8 mouse cellular contexts compared by ENCODE assay signal in genomic region chr8:94916311-94916959, GRCm38 (mm10). TPM values are rescaled to one million over a fixed set of nuclear protein-coding genes. Genes with fewer than 3 reads are reported as not detected.
DNase-seq lines count a peak whose midpoint lies in the region; ATAC-seq and TF ChIP-seq lines count a peak whose summit lies in the region.

No protein-coding gene starts in this region.

- H3K36me3 ChIP-seq in lung, embryonic 14.5 days (ENCODE audit: insufficient read depth), result peaks cover 17% of the 10 kb centered on the region
- peaks cover 13% of the 10 kb centered on the region for H3K36me3 ChIP-seq in embryonic facial prominence, embryonic 15.5 days
- peaks cover 19% of the 10 kb centered on the region for H3K36me3 ChIP-seq in limb, embryonic 12.5 days
- peaks cover 10% of the 10 kb centered on the region for H3K36me3 ChIP-seq in stomach, embryonic 14.5 days (ENCODE audit: control insufficient read depth, insufficient read depth, low read length)

- H3K27ac ChIP-seq in lung, embryonic 14.5 days (ENCODE audit: low read depth), result no peak overlapping the region
- peak overlapping the region; percentile 80 for H3K27ac ChIP-seq in embryonic facial prominence, embryonic 15.5 days (replicated peaks)
- H3K27ac ChIP-seq in limb, embryonic 12.5 days, result 0 out of 2 replicates have a peak overlapping the region, but pooled peaks have one; percentile 53
- H3K27ac ChIP-seq in stomach, embryonic 14.5 days (ENCODE audit: low read length), result no peak overlapping the region; the same call in 1 of the 2 replicates
- H3K27ac ChIP-seq in left cerebral cortex, adult 2 months, result no peak overlapping the region

- H3K27me3 ChIP-seq in lung, embryonic 14.5 days (ENCODE audit: insufficient read depth, low read length), result peaks cover 3% of the 10 kb centered on the region; the same call in 1 of the 2 replicates
- no peaks in the 10 kb centered on the region for H3K27me3 ChIP-seq in embryonic facial prominence, embryonic 15.5 days
- H3K27me3 ChIP-seq in limb, embryonic 12.5 days, result peaks cover 13% of the 10 kb centered on the region
- no peaks in the 10 kb centered on the region for H3K27me3 ChIP-seq in stomach, embryonic 14.5 days (ENCODE audit: control insufficient read depth, insufficient read depth, low read length)

- no peak; the same call in 1 of the 2 replicates for ATAC-seq in lung, embryonic 14.5 days (ENCODE audit: insufficient read depth)
- no peak for ATAC-seq in embryonic facial prominence, embryonic 15.5 days (ENCODE audit: insufficient number of reproducible peaks, low FRiP score, low TSS enrichment, low read depth)
- no peak for ATAC-seq in limb, embryonic 12.5 days (ENCODE audit: insufficient number of reproducible peaks, insufficient read depth, low FRiP score, low TSS enrichment, low read depth)
- no peak for ATAC-seq in stomach, embryonic 14.5 days (ENCODE audit: insufficient number of reproducible peaks, insufficient read depth, low FRiP score, low read depth)
- no peak for ATAC-seq in erythroid progenitor cell, adult 5-6 weeks (replicated peaks; ENCODE audit: low FRiP score, poor library complexity, severe bottlenecking)

- H3K4me1 ChIP-seq in lung, embryonic 14.5 days (ENCODE audit: insufficient read depth), result peaks cover 30% of the 10 kb centered on the region
- peaks cover 50% of the 10 kb centered on the region for H3K4me1 ChIP-seq in embryonic facial prominence, embryonic 15.5 days
- H3K4me1 ChIP-seq in limb, embryonic 12.5 days (replicated peaks), result peaks cover 50% of the 10 kb centered on the region
- H3K4me1 ChIP-seq in stomach, embryonic 14.5 days (ENCODE audit: control insufficient read depth, insufficient read depth, low read length), result peaks cover 45% of the 10 kb centered on the region

- no peak for TF ChIP-seq CTCF in lung, embryonic 14.5 days (IDR thresholded peaks at IDR 0.05; ENCODE audit: low read depth)
- no peak for TF ChIP-seq CTCF in left cerebral cortex, adult 2 months (IDR thresholded peaks at IDR 0.05)

- peak; percentile 7 for DNase-seq in lung, embryonic 14.5 days
- DNase-seq in lung, postnatal 4 days, result no peak
- no peak for DNase-seq in left cerebral cortex, adult 2 months (ENCODE audit: extremely low spot score in 1 of 2, low spot score in 2 of 2)
- no peak for DNase-seq in right cerebral cortex, adult 2 months (ENCODE audit: low spot score in 2 of 2)

- intact Hi-C loops in left cerebral cortex, adult 2 months (cut with DNase I), result no loop called here

- peak overlapping the region; percentile 87 for H3K4me3 ChIP-seq in lung, embryonic 14.5 days (ENCODE audit: low read depth, low read length)
- H3K4me3 ChIP-seq in embryonic facial prominence, embryonic 15.5 days (replicated peaks), result peak overlapping the region; percentile 69
- H3K4me3 ChIP-seq in limb, embryonic 12.5 days (replicated peaks), result peak overlapping the region; percentile 82
- peak overlapping the region; percentile 89 for H3K4me3 ChIP-seq in stomach, embryonic 14.5 days (ENCODE audit: low read depth, low read length)
- no peak overlapping the region for H3K4me3 ChIP-seq in left cerebral cortex, adult 2 months

- peak overlapping the region; percentile 92 for H3K9ac ChIP-seq in lung, embryonic 14.5 days
- peak overlapping the region; percentile 64 for H3K9ac ChIP-seq in embryonic facial prominence, embryonic 15.5 days
- peak overlapping the region; percentile 55 for H3K9ac ChIP-seq in limb, embryonic 12.5 days (replicated peaks)
- peak overlapping the region; percentile 28 for H3K9ac ChIP-seq in stomach, embryonic 14.5 days (replicated peaks; ENCODE audit: low read depth, low read length)

- H3K4me2 ChIP-seq in lung, embryonic 14.5 days, result peak overlapping the region; percentile 80
- peak overlapping the region; percentile 72 for H3K4me2 ChIP-seq in embryonic facial prominence, embryonic 15.5 days (replicated peaks)
- H3K4me2 ChIP-seq in limb, embryonic 12.5 days, result peak overlapping the region; percentile 78
- H3K4me2 ChIP-seq in stomach, embryonic 14.5 days (replicated peaks; ENCODE audit: low read depth, low read length), result peak overlapping the region; percentile 87

- no peaks in the 10 kb centered on the region for H3K9me3 ChIP-seq in lung, embryonic 14.5 days (ENCODE audit: low read depth, low read length)
- H3K9me3 ChIP-seq in embryonic facial prominence, embryonic 15.5 days (replicated peaks), result no peaks in the 10 kb centered on the region
- H3K9me3 ChIP-seq in limb, embryonic 12.5 days, result no peaks in the 10 kb centered on the region
- H3K9me3 ChIP-seq in stomach, embryonic 14.5 days (ENCODE audit: control insufficient read depth, low read depth, low read length), result no peaks in the 10 kb centered on the region

- 50% methylated on average over 9 of the region's 9 CpGs for WGBS in lung, embryonic 14.5 days
- 37% methylated on average over 9 of the region's 9 CpGs for WGBS in embryonic facial prominence, embryonic 15.5 days
- 48% methylated on average over 9 of the region's 9 CpGs for WGBS in limb, embryonic 12.5 days
- 46% methylated on average over 9 of the region's 9 CpGs for WGBS in stomach, embryonic 14.5 days

RNA-seq across cellular contexts. Expression of gene Ccdc102a, which starts 1.5 kb away (rescaled TPM):
- polyA plus RNA-seq in lung, embryonic 14.5 days (2014; fragmentation: Nextera tagmentation; extraction: Ambion mirVana), result 29.9 and 34.1 TPM in 2 replicates
- 42.3 and 44.6 TPM in 2 replicates for polyA plus RNA-seq in embryonic facial prominence, embryonic 15.5 days (2015; fragmentation: Nextera tagmentation; extraction: Ambion mirVana)
- polyA plus RNA-seq in limb, embryonic 12.5 days (2016; fragmentation: Nextera tagmentation; extraction: Ambion mirVana), result 48.5 and 52.6 TPM in 2 replicates
- 29.9 and 32.3 TPM in 2 replicates for polyA plus RNA-seq in stomach, embryonic 14.5 days (2014; fragmentation: Nextera tagmentation; extraction: Ambion mirVana)
- total RNA-seq in erythroid progenitor cell, adult 5-6 weeks (2015; ENCODE audit: low replicate concordance), result not detected in 2 replicates
- total RNA-seq in erythroid progenitor cell, adult 5-6 weeks (2017; ENCODE audit: low replicate concordance), result 0.15 and 0.51 TPM in 2 replicates
- 1 to 10 TPM; 1.6 to 2.0 TPM for total RNA-seq in left cerebral cortex, adult 2 months (2021)

RNA-seq across cellular contexts. Expression of gene Adgrg5, which starts 7.1 kb away (rescaled TPM):
- polyA plus RNA-seq in lung, embryonic 14.5 days (2014; fragmentation: Nextera tagmentation; extraction: Ambion mirVana), result 0.18 and 0.21 TPM in 2 replicates
- polyA plus RNA-seq in embryonic facial prominence, embryonic 15.5 days (2015; fragmentation: Nextera tagmentation; extraction: Ambion mirVana), result 0.07 and 0.08 TPM in 2 replicates
- 0.23 TPM in 1 of 2 replicates, not detected in the other for polyA plus RNA-seq in limb, embryonic 12.5 days (2016; fragmentation: Nextera tagmentation; extraction: Ambion mirVana)
- polyA plus RNA-seq in stomach, embryonic 14.5 days (2014; fragmentation: Nextera tagmentation; extraction: Ambion mirVana), result 0.25 and 0.36 TPM in 2 replicates
- not detected in 2 replicates for total RNA-seq in erythroid progenitor cell, adult 5-6 weeks (2015; ENCODE audit: low replicate concordance)
- 0.39 TPM in 1 of 2 replicates, not detected in the other for total RNA-seq in erythroid progenitor cell, adult 5-6 weeks (2017; ENCODE audit: low replicate concordance)
- not detected for total RNA-seq in left cerebral cortex, adult 2 months (2021)

RNA-seq across cellular contexts. Expression of gene Dok4, which starts 40.3 kb away (rescaled TPM):
- polyA plus RNA-seq in lung, embryonic 14.5 days (2014; fragmentation: Nextera tagmentation; extraction: Ambion mirVana), result 32.5 and 36.5 TPM in 2 replicates
- 31.0 and 31.1 TPM in 2 replicates for polyA plus RNA-seq in embryonic facial prominence, embryonic 15.5 days (2015; fragmentation: Nextera tagmentation; extraction: Ambion mirVana)
- 18.9 and 20.0 TPM in 2 replicates for polyA plus RNA-seq in limb, embryonic 12.5 days (2016; fragmentation: Nextera tagmentation; extraction: Ambion mirVana)
- polyA plus RNA-seq in stomach, embryonic 14.5 days (2014; fragmentation: Nextera tagmentation; extraction: Ambion mirVana), result 17.2 and 19.9 TPM in 2 replicates
- 12.2 and 13.0 TPM in 2 replicates for total RNA-seq in erythroid progenitor cell, adult 5-6 weeks (2015; ENCODE audit: low replicate concordance)
- 11.0 and 12.8 TPM in 2 replicates for total RNA-seq in erythroid progenitor cell, adult 5-6 weeks (2017; ENCODE audit: low replicate concordance)
- 10 to 100 TPM; 17.6 to 19.2 TPM for total RNA-seq in left cerebral cortex, adult 2 months (2021)

RNA-seq across cellular contexts. Expression of gene Adgrg1, which starts 58.1 kb away (rescaled TPM):
- 33.8 and 45.3 TPM in 2 replicates for polyA plus RNA-seq in lung, embryonic 14.5 days (2014; fragmentation: Nextera tagmentation; extraction: Ambion mirVana)
- polyA plus RNA-seq in embryonic facial prominence, embryonic 15.5 days (2015; fragmentation: Nextera tagmentation; extraction: Ambion mirVana), result 29.9 and 31.9 TPM in 2 replicates
- 7.0 and 7.1 TPM in 2 replicates for polyA plus RNA-seq in limb, embryonic 12.5 days (2016; fragmentation: Nextera tagmentation; extraction: Ambion mirVana)
- 43.8 and 50.9 TPM in 2 replicates for polyA plus RNA-seq in stomach, embryonic 14.5 days (2014; fragmentation: Nextera tagmentation; extraction: Ambion mirVana)
- total RNA-seq in erythroid progenitor cell, adult 5-6 weeks (2015; ENCODE audit: low replicate concordance), result 29.3 and 55.9 TPM in 2 replicates
- total RNA-seq in erythroid progenitor cell, adult 5-6 weeks (2017; ENCODE audit: low replicate concordance), result 12.4 and 14.4 TPM in 2 replicates
- 10 to 100 TPM; 77.6 to 86.8 TPM for total RNA-seq in left cerebral cortex, adult 2 months (2021)

RNA-seq across cellular contexts. Expression of gene Polr2c, which starts 59.2 kb away (rescaled TPM):
- polyA plus RNA-seq in lung, embryonic 14.5 days (2014; fragmentation: Nextera tagmentation; extraction: Ambion mirVana), result 162 and 169 TPM in 2 replicates
- 132 and 135 TPM in 2 replicates for polyA plus RNA-seq in embryonic facial prominence, embryonic 15.5 days (2015; fragmentation: Nextera tagmentation; extraction: Ambion mirVana)
- 161 and 173 TPM in 2 replicates for polyA plus RNA-seq in limb, embryonic 12.5 days (2016; fragmentation: Nextera tagmentation; extraction: Ambion mirVana)
- polyA plus RNA-seq in stomach, embryonic 14.5 days (2014; fragmentation: Nextera tagmentation; extraction: Ambion mirVana), result 150 and 159 TPM in 2 replicates
- 34.0 and 42.2 TPM in 2 replicates for total RNA-seq in erythroid progenitor cell, adult 5-6 weeks (2015; ENCODE audit: low replicate concordance)
- 17.5 and 40.3 TPM in 2 replicates for total RNA-seq in erythroid progenitor cell, adult 5-6 weeks (2017; ENCODE audit: low replicate concordance)
- 10 to 100 TPM; 72.1 to 79.8 TPM for total RNA-seq in left cerebral cortex, adult 2 months (2021)

Comparison
In these comparisons a context has a peak if more than half of its experiments do, and no peak if none do; other contexts are left out.
1. H3K27ac ChIP-seq: peak in embryonic facial prominence, embryonic 15.5 days (single experiment) and limb, embryonic 12.5 days (single experiment); none in lung, embryonic 14.5 days (single experiment), stomach, embryonic 14.5 days (single experiment) and left cerebral cortex, adult 2 months (single experiment).
2. H3K9ac ChIP-seq: peak in every context shown above with its lines; median percentile 92 in lung, embryonic 14.5 days; 64 in embryonic facial prominence, embryonic 15.5 days; 55 in limb, embryonic 12.5 days; 28 in stomach, embryonic 14.5 days.
3. Peak in every context shown above with its lines, with median percentiles within 50 percentile points of each other: H3K4me2 ChIP-seq.